Mouse (Mus musculus): ENCODE results near the gene Smtn.

GRCm38 (mm10) chr11:3494857-3495256 is 45.6 kb downstream of the Smtn start:
- TF ChIP-seq CTCF (conservative IDR thresholded peaks at IDR 0.05; ENCODE audit: low read length) (no peak), NANOG (IDR thresholded peaks at IDR 0.05; ENCODE audit: borderline replicate concordance, low read length) (no peak), POU5F1 (IDR thresholded peaks at IDR 0.05; ENCODE audit: borderline replicate concordance, low read length) (no peak)

All from E14TG2a.4 (cell line).